ENCODE assay signal across 8 mouse cellular contexts in the genomic region with DNA sequence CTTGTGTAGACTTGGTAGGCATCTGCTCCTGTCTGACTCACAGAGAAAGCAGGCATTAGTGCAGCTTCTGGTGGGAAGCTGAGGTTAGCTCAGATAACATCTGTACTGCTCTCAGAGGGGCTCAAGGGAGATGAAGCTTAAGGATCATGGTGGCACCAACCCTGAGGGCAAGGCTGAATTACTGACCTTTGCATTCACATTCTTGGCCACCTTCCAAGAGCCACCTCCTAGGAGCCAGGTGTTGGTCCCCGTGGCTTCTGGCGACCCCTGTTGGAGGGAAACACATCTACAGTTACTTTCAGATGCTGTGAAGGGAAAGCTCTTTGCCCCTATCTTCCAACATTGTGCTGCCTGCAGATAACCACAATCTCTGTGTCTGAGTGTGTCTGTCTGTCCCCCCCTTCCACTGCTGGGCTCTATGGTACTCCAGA. TPM values are rescaled to one million over a fixed set of nuclear protein-coding genes. Genes with fewer than 3 reads are reported as not detected.
A peak's percentile ranks its signal among the peaks of the same experiment; 100 is the strongest.
DNase-seq lines count a peak whose midpoint lies in the region; ATAC-seq lines count a peak whose summit lies in the region.
"Had no signal": no experiment of that assay in that cellular context is flagged by ENCODE, and none has a peak within 500 bp of the region (broad histone marks: within the 10 kb centered on the region; RNA-seq: fewer than 3 reads in every experiment).

No protein-coding gene starts in this region.

- no peak overlapping the region for H3K4me3 ChIP-seq in limb, embryonic 11.5 days (ENCODE audit: low read depth, low read length)

- WGBS in limb, embryonic 11.5 days: 0% methylated on average over 2 of the region's 2 CpGs

- H3K4me2 ChIP-seq in limb, embryonic 11.5 days (ENCODE audit: low read depth, severe bottlenecking): no peak overlapping the region

- no peaks in the 10 kb centered on the region for H3K36me3 ChIP-seq in limb, embryonic 11.5 days (ENCODE audit: control insufficient read depth, insufficient read depth, low read length)

- H3K27ac ChIP-seq in limb, embryonic 11.5 days (replicated peaks; ENCODE audit: low read depth, low read length): no peak overlapping the region; the same call in 1 of the 2 replicates
- H3K27ac ChIP-seq: macrophage had no signal

- H3K9ac ChIP-seq in limb, embryonic 11.5 days (ENCODE audit: low read length): no peak overlapping the region

- peaks cover 17% of the 10 kb centered on the region for H3K4me1 ChIP-seq in limb, embryonic 11.5 days (ENCODE audit: control insufficient read depth, insufficient read depth, low read length)

- H3K27me3 ChIP-seq in limb, embryonic 11.5 days (ENCODE audit: control insufficient read depth, insufficient read depth, low read length): no peaks in the 10 kb centered on the region

- peak; percentile 63 for DNase-seq in urinary bladder, postnatal 14 days (ENCODE audit: low spot score)
- no peak for DNase-seq in urinary bladder, postnatal 4 days (ENCODE audit: low spot score in 2 of 2)
- peak; percentile 69 for DNase-seq in adrenal gland, adult 8-10 months
- peak; percentile 81 for DNase-seq in forelimb bud, embryonic 11.5 days (ENCODE audit: low read depth, low spot score)
- DNase-seq in limb, embryonic 11.5 days (ENCODE audit: low spot score): peak; percentile 71
- peak; percentile 68 for DNase-seq in naive thymus-derived CD4-positive, alpha-beta T cell, adult 2 months (ENCODE audit: low read depth)
- DNase-seq in left cerebral cortex, adult 11 months (ENCODE audit: low spot score): no peak

- H3K9me3 ChIP-seq in limb, embryonic 11.5 days (ENCODE audit: control insufficient read depth, low read length): no peaks in the 10 kb centered on the region

- 0 out of 2 replicates have a peak, but pooled peaks have one; percentile 24 for ATAC-seq in limb, embryonic 11.5 days (ENCODE audit: insufficient number of reproducible peaks, low FRiP score, low TSS enrichment, low read depth)

RNA-seq across cellular contexts. Expression of gene Lipe, which starts 4.2 kb away (rescaled TPM):
- total RNA-seq in adrenal gland, adult 8-10 months (2022): 100 to 1,000 TPM; 157 to 290 (median 256) TPM
- polyA plus RNA-seq in limb, embryonic 11.5 days (2014; fragmentation: Nextera tagmentation; extraction: Ambion mirVana): 4.2 and 4.5 TPM in 2 replicates

RNA-seq across cellular contexts. Expression of gene Cxcl17, which starts 10.0 kb away (rescaled TPM):
- not detected for total RNA-seq in adrenal gland, adult 8-10 months (2022)
- polyA plus RNA-seq in limb, embryonic 11.5 days (2014; fragmentation: Nextera tagmentation; extraction: Ambion mirVana): 0.33 and 0.44 TPM in 2 replicates
- polyA plus RNA-seq: macrophage had no signal

RNA-seq across cellular contexts. Expression of gene Cnfn, which starts 33.2 kb away (rescaled TPM):
- not detected for total RNA-seq in adrenal gland, adult 8-10 months (2022)
- polyA plus RNA-seq in limb, embryonic 11.5 days (2014; fragmentation: Nextera tagmentation; extraction: Ambion mirVana): not detected in 2 replicates
- polyA plus RNA-seq: macrophage had no signal

Comparison
In these comparisons a context has a peak if more than half of its experiments do, and no peak if none do; other contexts are left out.
1. DNase-seq: peak in urinary bladder, postnatal 14 days (single experiment), adrenal gland, adult 8-10 months (single experiment), forelimb bud, embryonic 11.5 days (single experiment), limb, embryonic 11.5 days (single experiment) and naive thymus-derived CD4-positive, alpha-beta T cell, adult 2 months (single experiment); none in urinary bladder, postnatal 4 days (0 of 2) and left cerebral cortex, adult 11 months (single experiment).